Mouse (Mus musculus) midbrain, embryonic 16.5 days (tissue): ENCODE results near the gene Tsacc. TPM values are rescaled to one million over a fixed set of nuclear protein-coding genes. Genes with fewer than 3 reads are reported as not detected.
"Not testable (repeated sequence)": the region's sequence is repeated elsewhere in the genome, so short reads cannot be mapped to it uniquely, and the experiment has no call there.

Source experiments
- ATAC-seq: fragments of 200-750 bp; cut with Nextera tagmentation; 2 replicates; pipeline ENCODE4 v1.8.0; 2017; ENCODE audit warnings: moderate TSS enrichment
- H3K27ac ChIP-seq: fragments of 300-500 bp; sonication (generic); 2 replicates; pipeline ENCODE4 v1.5.1; 2014; ENCODE audit warnings: mild to moderate bottlenecking, low read length, mixed read lengths
- H3K27me3 ChIP-seq: fragments of 300-500 bp; sonication (generic); 2 replicates; pipeline ENCODE4 v1.6.1; 2014; ENCODE audit warnings: low read depth, low read length, mixed read lengths; ENCODE audit not compliant: control insufficient read depth, insufficient read depth
- H3K36me3 ChIP-seq: fragments of 300-500 bp; sonication (generic); 2 replicates; pipeline ENCODE4 v1.6.1; 2014; ENCODE audit warnings: mild to moderate bottlenecking, low read length, moderate library complexity, mixed read lengths; ENCODE audit not compliant: control insufficient read depth, insufficient read depth
- H3K4me1 ChIP-seq: fragments of 300-500 bp; sonication (generic); 2 replicates; pipeline ENCODE4 v1.6.1; 2014; ENCODE audit warnings: mild to moderate bottlenecking, low read length, mixed read lengths; ENCODE audit not compliant: control insufficient read depth, insufficient read depth
- H3K4me2 ChIP-seq: fragments of 300-500 bp; sonication (generic); 2 replicates; pipeline ENCODE4 v1.6.1; 2014; ENCODE audit warnings: mild to moderate bottlenecking, low read length, mixed read lengths
- H3K4me3 ChIP-seq: fragments of 300-500 bp; sonication (generic); 2 replicates; pipeline ENCODE4 v1.5.1; 2014; ENCODE audit warnings: low read depth, mild to moderate bottlenecking, low read length, moderate library complexity, mixed read lengths
- H3K9ac ChIP-seq: fragments of 300-500 bp; sonication (generic); 2 replicates; pipeline ENCODE4 v1.6.1; 2014; ENCODE audit warnings: low read depth, low read length, mixed read lengths
- H3K9me3 ChIP-seq: fragments of 300-500 bp; sonication (generic); replicated peaks from 2 replicates; pipeline ENCODE4 v1.6.1; 2014; ENCODE audit warnings: mild to moderate bottlenecking, low read length, mixed read lengths; ENCODE audit not compliant: control insufficient read depth, poor library complexity, severe bottlenecking
- WGBS: fragments of 180-500 bp; shearing (Covaris S2); extraction: QIAGEN DNeasy Blood & Tissue Kit; methylation state at CpG from one replicate; pipeline ENCODE4 v1.1.7; 2014; 5-methylcytosine and 5-hydroxymethylcytosine counted together
- polyA plus RNA-seq: library from polyadenylated mRNA; unstranded; fragments of >200 nt; fragmentation: Nextera tagmentation; extraction: Ambion mirVana; gene quantifications from 2 replicates; pipeline ENCODE4 v1.2.1, GENCODE M21; 2015

Tsacc gene
- polyA plus RNA-seq, 1 experiment from 2014 or later: 7.5 TPM

- H3K4me1 ChIP-seq: peaks cover 19% of the 10 kb centered on the region
- H3K27ac ChIP-seq: no peak overlapping the region
- no peaks in the 10 kb centered on the region for H3K27me3 ChIP-seq
- H3K9ac ChIP-seq: no peak overlapping the region
- no peak overlapping the region for H3K4me2 ChIP-seq
- no peak for ATAC-seq
- H3K4me3 ChIP-seq: no peak overlapping the region
- WGBS: 68% methylated on average over 12 of the region's 12 CpGs
- H3K9me3 ChIP-seq: no peaks in the 10 kb centered on the region
- peaks cover 2% of the 10 kb centered on the region; the same call in 1 of the 2 replicates for H3K36me3 ChIP-seq
Observed at GRCm38 (mm10) chr3:88334029-88334658, 37.3 kb upstream of the Tsacc start.

- WGBS: 23% methylated on average over 2 of the region's 2 CpGs
- H3K36me3 ChIP-seq: peaks cover 4% of the 10 kb centered on the region; the same call in 1 of the 2 replicates
- no peak overlapping the region for H3K4me2 ChIP-seq
- H3K9me3 ChIP-seq: no peaks in the 10 kb centered on the region
- no peaks in the 10 kb centered on the region for H3K27me3 ChIP-seq
- no peak overlapping the region for H3K27ac ChIP-seq
- no peak for ATAC-seq
- H3K9ac ChIP-seq: no peak overlapping the region
- peaks cover 5% of the 10 kb centered on the region for H3K4me1 ChIP-seq
- no peak overlapping the region for H3K4me3 ChIP-seq
Observed at GRCm38 (mm10) chr3:88331282-88331681, 34.5 kb upstream of the Tsacc start.

GRCm38 (mm10) chr3:88328956-88329355 lies 32.2 kb upstream of the Tsacc start:
- WGBS: 81% methylated on average over 5 of the region's 5 CpGs
- Histone ChIP-seq H3K4me3 (no peak overlapping the region), H3K9ac (no peak overlapping the region), H3K27ac (no peak overlapping the region), H3K27me3 (no peaks in the 10 kb centered on the region), H3K4me1 (peaks cover 8% of the 10 kb centered on the region), H3K4me2 (no peak overlapping the region), H3K9me3 (no peaks in the 10 kb centered on the region), H3K36me3 (peaks cover 4% of the 10 kb centered on the region; the same call in 1 of the 2 replicates)
- no peak for ATAC-seq

- peak; percentile 83 for ATAC-seq
- Histone ChIP-seq H3K9me3 (no peaks in the 10 kb centered on the region), H3K36me3 (peaks cover 31% of the 10 kb centered on the region), H3K27me3 (no peaks in the 10 kb centered on the region), H3K4me3 (peak within 1 kb of the TSS; percentile 46), H3K4me2 (peak within 1 kb of the TSS; percentile 82), H3K9ac (peak within 1 kb of the TSS; percentile 51), H3K27ac (no peak within 1 kb of the TSS), H3K4me1 (peaks cover 8% of the 10 kb centered on the region)
- 2% methylated on average over 10 of the region's 10 CpGs for WGBS
Observed at GRCm38 (mm10) chr3:88324951-88325405, 28.2 kb upstream of the Tsacc start, which contains the start of gene Glmp. Glmp (plus strand) TSS chr3:88325023.

- H3K4me1 ChIP-seq: peaks cover 15% of the 10 kb centered on the region
- H3K4me2 ChIP-seq: no peak overlapping the region
- H3K27ac ChIP-seq: no peak overlapping the region
- 87% methylated on average over 1 of the region's 1 CpGs for WGBS
- H3K36me3 ChIP-seq: peaks cover 35% of the 10 kb centered on the region
- no peak overlapping the region for H3K9ac ChIP-seq
- H3K4me3 ChIP-seq: no peak overlapping the region
- no peaks in the 10 kb centered on the region for H3K27me3 ChIP-seq
- ATAC-seq: no peak
- no peaks in the 10 kb centered on the region for H3K9me3 ChIP-seq
Observed at GRCm38 (mm10) chr3:88299172-88299571, 2.4 kb upstream of the Tsacc start.

GRCm38 (mm10) chr3:88297321-88297851 lies 587 bp upstream of the Tsacc start:
- Histone ChIP-seq H3K27ac (peak overlapping the region; percentile 95), H3K27me3 (no peaks in the 10 kb centered on the region), H3K4me2 (peak overlapping the region; percentile 68), H3K4me3 (peak overlapping the region; percentile 86), H3K9me3 (no peaks in the 10 kb centered on the region), H3K4me1 (peaks cover 15% of the 10 kb centered on the region), H3K36me3 (peaks cover 21% of the 10 kb centered on the region), H3K9ac (peak overlapping the region; percentile 89)
- peak; percentile 15; the same call in 1 of the 2 replicates for ATAC-seq
- under 1% methylated on average over 30 of the region's 30 CpGs for WGBS

GRCm38 (mm10) chr3:88296110-88296560 lies 664 bp downstream of the Tsacc start:
- H3K4me2 ChIP-seq: peak overlapping the region; percentile 56
- peak; percentile 34 for ATAC-seq
- H3K4me3 ChIP-seq: peak overlapping the region; percentile 86
- H3K4me1 ChIP-seq: peaks cover 15% of the 10 kb centered on the region
- H3K9me3 ChIP-seq: no peaks in the 10 kb centered on the region
- peak overlapping the region; percentile 66 for H3K9ac ChIP-seq
- under 1% methylated on average over 12 of the region's 12 CpGs for WGBS
- H3K27me3 ChIP-seq: no peaks in the 10 kb centered on the region
- peak overlapping the region; percentile 91 for H3K27ac ChIP-seq
- peaks cover 12% of the 10 kb centered on the region for H3K36me3 ChIP-seq

GRCm38 (mm10) chr3:88295272-88295671 lies 1.5 kb downstream of the Tsacc start:
- H3K4me3 ChIP-seq, H3K27me3 ChIP-seq, H3K9me3 ChIP-seq, H3K36me3 ChIP-seq, H3K4me2 ChIP-seq, H3K27ac ChIP-seq, H3K9ac ChIP-seq, ATAC-seq: not testable (repeated sequence)
- WGBS: 87% methylated on average over 1 of the region's 1 CpGs
- peaks cover 15% of the 10 kb centered on the region for H3K4me1 ChIP-seq

GRCm38 (mm10) chr3:88291970-88292369 lies 4.8 kb downstream of the Tsacc start:
- 44% methylated on average over 4 of the region's 4 CpGs for WGBS
- no peak for ATAC-seq

More at GRCm38 (mm10) chr3:88291970-88292369, 4.8 kb downstream of the Tsacc start:
- H3K27me3 ChIP-seq: no peaks in the 10 kb centered on the region
- no peak overlapping the region for H3K9ac ChIP-seq
- H3K9me3 ChIP-seq: no peaks in the 10 kb centered on the region
- H3K4me1 ChIP-seq: peaks cover 4% of the 10 kb centered on the region; the same call in 1 of the 2 replicates
- no peak overlapping the region for H3K4me2 ChIP-seq
- no peak overlapping the region for H3K27ac ChIP-seq
- H3K36me3 ChIP-seq: no peaks in the 10 kb centered on the region
- H3K4me3 ChIP-seq: no peak overlapping the region
